Mouse (Mus musculus) kidney, postnatal 25 days (tissue): ENCODE data around the gene Clstn2.

ENCODE experiments used
- DNase-seq, 2 experiments: peaks; one replicate each; pipeline ENCODE4 v3.0.0; 2021; ENCODE audit warnings: mixed read lengths in 2 of 2

Clstn2 gene

GRCm38 (mm10) chr9:98032573-98033272, at the start of gene Clstn2:
Clstn2 (minus strand) TSS chr9:98033181.
- peak; percentile 64 to 84 for DNase-seq

DNA sequence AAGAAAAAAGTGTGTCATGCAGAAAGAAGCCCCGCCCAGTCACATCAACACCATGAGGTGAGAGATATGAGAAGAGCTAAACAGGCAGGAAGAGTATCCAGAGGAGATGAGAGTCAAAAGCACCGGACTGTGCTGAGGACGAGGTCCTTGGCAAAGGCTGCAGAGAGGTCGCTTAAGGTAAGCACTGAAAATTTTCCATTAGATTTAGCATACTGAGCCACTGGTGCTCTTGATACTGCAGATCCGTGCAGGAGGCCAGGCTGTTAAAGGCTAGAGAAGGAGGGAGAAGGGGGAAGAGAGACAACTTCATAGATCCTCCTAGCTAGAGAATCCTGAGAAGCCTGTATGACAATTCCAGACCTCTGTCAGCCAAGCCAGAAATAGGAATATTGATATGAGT, 34.8 kb upstream of the Clstn2 start:
- DNase-seq, result no peak

- DNase-seq, result no peak
Observed at GRCm38 (mm10) chr9:98061646-98062045, 28.7 kb upstream of the Clstn2 start.

GRCm38 (mm10) chr9:98057291-98057690, 24.3 kb upstream of the Clstn2 start:
- no peak for DNase-seq

GRCm38 (mm10) chr9:98051343-98051742, 18.4 kb upstream of the Clstn2 start:
- DNase-seq, result no peak

DNA sequence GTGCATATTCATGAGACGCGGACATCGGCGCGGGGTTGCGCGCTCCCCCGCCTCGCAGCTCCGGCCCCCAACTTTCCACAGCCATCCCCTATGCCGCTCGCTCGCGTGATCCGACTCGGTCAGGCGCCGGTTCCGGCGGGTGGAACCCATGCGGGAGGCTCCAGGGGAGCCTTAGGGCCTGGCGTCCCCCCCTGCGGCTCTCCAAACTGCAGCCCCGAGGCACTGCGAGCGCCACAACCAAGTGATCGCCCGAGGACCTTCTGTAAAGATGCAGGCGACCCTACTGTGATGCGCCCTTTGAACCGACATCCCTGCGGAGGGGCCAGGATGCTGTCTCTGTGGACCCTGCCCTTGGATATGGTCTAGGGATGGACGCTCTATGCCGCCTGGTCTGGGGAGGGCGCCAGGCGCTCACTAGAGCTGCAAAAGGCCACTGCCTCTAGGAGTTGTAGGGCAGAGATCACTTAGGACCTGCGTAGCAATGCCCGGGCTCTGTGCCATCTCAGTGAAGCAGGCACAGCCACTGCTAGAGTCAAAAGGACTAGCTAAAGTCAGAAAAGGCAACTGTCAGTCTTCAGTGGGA, 383 bp upstream of the Clstn2 start:
- DNase-seq, result peak; percentile 82 to 89

DNA sequence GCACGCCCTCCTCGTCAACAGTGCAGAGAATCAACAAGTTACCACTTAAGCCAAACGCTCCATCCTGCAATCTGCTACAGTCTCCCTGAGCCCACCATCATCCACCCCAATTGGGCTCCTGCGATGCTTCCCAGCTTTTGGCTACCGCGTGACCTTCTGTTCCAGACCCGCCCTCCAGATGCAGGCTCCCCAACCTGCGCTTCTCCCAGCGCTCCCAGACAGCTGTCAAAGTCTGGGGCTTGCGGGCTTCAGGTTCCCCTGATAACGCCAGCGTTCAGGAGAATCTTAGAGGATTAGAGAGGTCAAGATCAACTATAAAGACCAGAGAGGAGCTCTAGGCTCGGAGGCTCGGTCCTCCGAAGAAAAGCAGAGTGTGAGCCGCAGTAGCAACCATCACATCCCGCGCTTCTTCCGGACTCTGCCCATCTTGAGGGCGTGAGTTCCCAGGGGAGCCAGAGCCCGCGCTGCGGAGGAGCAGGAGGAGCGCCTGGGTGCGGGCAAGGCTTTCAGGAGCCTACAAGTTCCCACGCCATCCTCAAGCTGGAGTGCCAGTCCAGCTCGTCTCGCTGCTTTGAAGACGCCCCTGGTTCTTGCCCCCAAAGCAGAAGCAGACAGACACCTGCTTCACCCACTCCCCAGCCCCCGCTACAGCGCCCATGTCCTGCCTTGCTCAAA, 946 bp downstream of the Clstn2 start:
- DNase-seq, result no peak

DNA sequence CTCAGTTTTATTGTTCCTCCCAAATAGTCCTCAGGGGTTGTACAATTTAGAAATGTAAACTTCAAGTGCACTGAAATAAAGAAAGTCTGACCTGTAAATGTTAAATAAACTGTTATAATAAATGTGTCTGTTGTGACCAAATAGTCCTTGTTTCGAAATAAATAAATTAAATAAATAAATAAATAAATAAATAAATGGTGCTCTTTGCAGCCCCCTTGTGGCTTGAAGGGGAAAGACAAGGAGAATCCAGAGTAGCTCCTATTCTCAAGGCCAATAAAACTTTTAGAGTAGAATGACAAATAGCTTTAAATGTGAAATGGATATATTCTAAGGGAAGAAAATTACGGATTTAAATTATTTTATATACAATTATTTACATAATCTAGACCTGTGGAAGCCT, 2.3 kb downstream of the Clstn2 start:
- peak in 1 of 2 experiments; percentile 21 for DNase-seq

- no peak for DNase-seq
Observed at GRCm38 (mm10) chr9:98025548-98025947, 7.4 kb downstream of the Clstn2 start.

DNA sequence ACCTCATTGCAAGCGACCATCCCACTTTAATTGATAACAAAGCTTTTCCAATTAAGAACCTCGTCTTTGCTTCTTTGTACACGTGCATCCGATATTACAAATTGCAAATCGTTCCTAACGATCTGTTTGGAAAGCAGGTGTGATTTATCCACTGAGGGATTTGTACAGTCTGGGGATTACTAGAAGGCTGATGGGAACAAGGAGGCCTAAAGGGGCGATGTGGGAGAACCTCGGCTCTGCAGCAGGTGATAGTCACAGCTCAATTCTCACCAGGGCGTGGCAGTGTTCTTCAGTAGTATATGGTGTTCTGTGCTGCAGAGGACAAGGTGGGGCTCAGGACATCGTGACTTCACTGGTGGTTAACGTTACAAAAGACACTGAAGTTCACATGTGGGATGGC, 9.9 kb downstream of the Clstn2 start:
- no peak for DNase-seq

- no peak for DNase-seq
Observed at GRCm38 (mm10) chr9:98019876-98020275, 13.1 kb downstream of the Clstn2 start.

DNA sequence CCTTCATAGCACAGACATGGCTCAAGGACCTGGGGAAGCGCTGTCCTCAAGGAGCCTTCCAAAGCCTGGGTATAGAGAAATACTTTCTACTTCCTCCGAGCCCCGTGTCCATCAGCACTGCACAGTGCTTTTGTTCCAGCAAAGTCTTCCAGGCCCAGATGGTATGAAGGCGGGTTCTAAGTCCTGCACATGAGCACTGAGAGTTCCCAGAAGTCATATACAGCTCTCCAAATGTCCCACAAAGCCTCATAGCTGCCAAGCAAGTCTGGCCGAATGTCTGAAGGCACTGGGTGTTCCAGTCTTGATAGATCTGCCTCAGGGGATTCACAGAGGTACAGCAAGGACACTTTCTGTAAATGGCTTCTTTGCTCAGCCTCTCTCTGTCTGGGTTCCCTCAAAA, 14.3 kb downstream of the Clstn2 start:
- no peak for DNase-seq

DNA sequence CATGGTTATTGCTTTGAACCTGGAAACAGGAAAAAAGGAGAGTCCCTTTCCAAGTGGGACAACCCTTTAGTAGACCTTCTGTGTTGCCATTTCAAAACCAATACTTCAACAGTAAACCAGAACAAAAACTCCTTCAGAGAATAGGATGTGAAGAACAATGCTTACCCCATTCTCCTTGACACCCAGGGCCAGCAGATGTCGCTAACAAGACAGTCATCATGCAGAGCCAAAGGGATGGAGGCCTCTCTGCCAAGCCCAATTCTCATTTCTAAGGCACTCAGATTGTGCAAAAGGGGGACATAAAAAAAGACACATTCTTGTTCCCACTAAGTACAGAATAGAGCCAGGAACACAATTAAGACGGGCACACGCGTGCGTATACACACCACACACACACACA, 16.4 kb downstream of the Clstn2 start:
- no peak for DNase-seq

GRCm38 (mm10) chr9:97996349-97996748, 36.6 kb downstream of the Clstn2 start:
- DNase-seq, result peak in 1 of 2 experiments; percentile 4

GRCm38 (mm10) chr9:97995723-97996122, 37.3 kb downstream of the Clstn2 start:
- no peak for DNase-seq

DNA sequence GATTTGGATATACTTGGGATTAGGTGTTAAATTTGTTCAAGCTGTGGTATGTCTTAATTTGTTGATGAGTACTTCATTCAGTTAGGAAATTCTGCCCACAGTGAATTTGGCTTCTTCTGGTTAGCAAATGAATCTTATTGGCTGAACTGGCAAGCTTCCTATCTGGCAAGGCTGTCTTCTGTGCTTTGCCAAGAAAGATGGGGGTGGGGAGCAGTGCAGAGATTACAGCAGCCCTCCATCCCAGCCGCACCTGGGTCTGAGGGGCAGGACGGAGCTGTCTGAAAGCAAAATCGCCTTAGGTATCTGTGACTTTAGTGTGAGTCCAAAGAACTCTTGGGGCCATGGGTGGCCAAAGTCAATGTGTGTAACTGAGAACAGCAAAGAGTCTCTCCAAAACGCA, 40.9 kb downstream of the Clstn2 start:
- DNase-seq, result no peak

- no peak for DNase-seq
Observed at GRCm38 (mm10) chr9:97977339-97977738, 55.6 kb downstream of the Clstn2 start.

- DNase-seq, result no peak
Observed at GRCm38 (mm10) chr9:97974801-97975347, 58.1 kb downstream of the Clstn2 start.

DNA sequence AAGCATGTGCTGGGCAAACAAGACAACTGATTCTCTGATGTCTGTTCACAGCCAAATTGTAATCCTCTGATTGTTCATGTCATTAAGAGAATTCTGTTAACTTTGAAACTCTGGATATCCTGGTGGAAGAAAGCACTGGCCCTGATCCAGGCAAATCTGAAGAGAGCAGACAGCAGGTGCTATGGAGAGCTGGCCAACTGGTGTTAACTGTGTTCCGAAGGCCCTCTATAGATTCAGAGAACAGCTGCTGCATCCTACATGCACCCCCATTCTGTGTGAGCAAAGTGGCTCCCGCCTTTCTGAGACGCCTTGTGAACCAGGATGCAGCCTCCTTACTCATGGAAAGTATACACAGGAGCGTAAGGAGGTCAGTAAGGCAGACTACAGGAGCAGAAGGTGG, 66.3 kb downstream of the Clstn2 start:
- DNase-seq, result no peak

DNA sequence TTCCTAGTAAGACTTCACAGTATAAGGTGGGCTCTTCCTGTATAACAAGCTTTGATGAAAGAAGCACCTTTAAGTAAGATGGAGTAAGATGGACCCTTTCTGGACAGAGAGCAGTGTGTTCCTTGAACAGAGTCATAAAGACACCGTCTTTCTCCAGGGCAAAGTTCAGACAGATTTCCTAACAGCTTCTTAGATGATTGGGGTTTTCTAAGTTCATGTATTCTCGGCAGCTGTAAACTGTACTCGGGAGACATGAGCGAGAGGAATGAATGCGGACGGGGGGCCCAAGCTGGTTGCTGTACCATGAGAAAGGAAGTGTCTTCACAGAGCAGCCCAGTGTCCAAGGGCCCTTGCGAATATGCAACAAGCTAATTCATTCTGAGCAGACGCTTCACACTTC, 75.5 kb downstream of the Clstn2 start:
- DNase-seq, result no peak

DNA sequence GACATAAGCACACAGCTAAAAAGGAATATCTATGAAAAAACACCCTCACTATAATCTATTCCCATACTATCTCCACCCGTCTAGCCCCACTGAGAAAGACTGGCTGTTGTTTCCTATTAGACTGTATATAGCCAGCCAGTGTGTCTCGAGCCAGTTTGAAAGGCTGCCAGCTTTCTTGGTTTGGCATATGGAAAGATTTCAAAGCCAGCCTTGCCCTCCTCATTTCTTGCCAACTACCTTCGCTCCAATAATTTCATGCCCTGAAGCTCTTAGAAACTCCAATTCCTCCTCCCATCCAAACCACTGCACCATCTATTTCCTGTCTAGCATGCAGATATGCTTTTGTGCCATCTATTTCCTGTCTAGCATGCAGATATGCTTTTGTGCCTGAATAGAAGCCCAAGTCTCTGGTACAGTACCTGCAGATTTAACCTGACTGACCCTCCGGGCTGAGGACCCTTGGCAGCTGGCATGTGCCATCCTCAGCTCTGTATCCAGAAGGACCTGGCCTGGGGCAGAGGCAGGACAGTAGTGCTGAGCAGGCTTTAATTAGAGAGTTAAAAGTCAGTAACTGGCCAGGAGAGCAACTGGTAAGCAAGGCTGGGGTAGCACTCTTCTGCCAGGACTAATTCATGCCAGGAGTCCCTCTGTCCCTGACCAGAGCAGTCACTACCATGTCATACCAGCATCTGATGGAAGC, 76.4 kb downstream of the Clstn2 start:
- DNase-seq, result no peak

GRCm38 (mm10) chr9:97953746-97954359, 79.1 kb downstream of the Clstn2 start:
- no peak for DNase-seq
